Mouse (Mus musculus): ENCODE data around the gene Dhrs11.

Dhrs11 gene

GRCm38 (mm10) chr11:84822487-84822886, 6.3 kb downstream of the Dhrs11 start:
- DNase-seq = no peak

GRCm38 (mm10) chr11:84821131-84821770, 7.5 kb downstream of the Dhrs11 start:
- no peak for DNase-seq

GRCm38 (mm10) chr11:84818961-84819692, 9.7 kb downstream of the Dhrs11 start, which contains the start of gene Mrm1:
Gene Mrm1 (minus strand): TSS chr11:84819515.
- DNase-seq = peak; percentile 92

GRCm38 (mm10) chr11:84818085-84818960, 10.5 kb downstream of the Dhrs11 start:
- peak; percentile 80 for DNase-seq

GRCm38 (mm10) chr11:84817362-84817761, 11.4 kb downstream of the Dhrs11 start:
- peak; percentile 56 for DNase-seq

- peak; percentile 75 for DNase-seq
Observed at GRCm38 (mm10) chr11:84813724-84814510, 14.9 kb downstream of the Dhrs11 start.

- DNase-seq = no peak
Observed at GRCm38 (mm10) chr11:84804373-84804772, 24.4 kb downstream of the Dhrs11 start.

- DNase-seq = peak; percentile 75
Observed at GRCm38 (mm10) chr11:84797627-84798353, 31.0 kb downstream of the Dhrs11 start.

GRCm38 (mm10) chr11:84797026-84797425, 31.8 kb downstream of the Dhrs11 start:
- no peak for DNase-seq

- peak; percentile 85 for DNase-seq
Observed at GRCm38 (mm10) chr11:84794496-84795113, 34.2 kb downstream of the Dhrs11 start.

- no peak for DNase-seq
Observed at GRCm38 (mm10) chr11:84793545-84793944, 35.2 kb downstream of the Dhrs11 start.

GRCm38 (mm10) chr11:84790383-84790782, 38.4 kb downstream of the Dhrs11 start:
- no peak for DNase-seq

GRCm38 (mm10) chr11:84780143-84780870, 48.5 kb downstream of the Dhrs11 start:
- no peak for DNase-seq

- DNase-seq = no peak
Observed at GRCm38 (mm10) chr11:84775560-84775959, 53.2 kb downstream of the Dhrs11 start.

GRCm38 (mm10) chr11:84774870-84775514, 53.8 kb downstream of the Dhrs11 start:
- no peak for DNase-seq
